Mouse (Mus musculus) stomach, embryonic 16.5 days (tissue): ENCODE measurements around the gene Sh3rf1. TPM values are rescaled to one million over a fixed set of nuclear protein-coding genes. Genes with fewer than 3 reads are reported as not detected.

ENCODE experiments used
- ATAC-seq: fragments of 200-750 bp; cut with Nextera tagmentation; 2 replicates; pipeline ENCODE4 v1.8.0; 2017; ENCODE audit warnings: moderate number of reproducible peaks, moderate TSS enrichment; ENCODE audit not compliant: insufficient read depth, low FRiP score
- H3K27ac ChIP-seq: fragments of 300-500 bp; sonication (generic); 2 replicates; pipeline ENCODE4 v1.5.1; 2014; ENCODE audit warnings: low read length
- H3K27me3 ChIP-seq: fragments of 300-500 bp; sonication (generic); 2 replicates; pipeline ENCODE4 v1.6.1; 2014; ENCODE audit warnings: low read length, control low read depth, mixed read lengths; ENCODE audit not compliant: control insufficient read depth, insufficient read depth
- H3K36me3 ChIP-seq: fragments of 300-500 bp; sonication (generic); 2 replicates; pipeline ENCODE4 v1.6.1; 2014; ENCODE audit warnings: low read length; ENCODE audit not compliant: control insufficient read depth, insufficient read depth
- H3K4me1 ChIP-seq: fragments of 300-500 bp; sonication (generic); 2 replicates; pipeline ENCODE4 v1.6.1; 2014; ENCODE audit warnings: low read length, control low read depth, mixed read lengths; ENCODE audit not compliant: control insufficient read depth, insufficient read depth
- H3K4me2 ChIP-seq: fragments of 300-500 bp; sonication (generic); 2 replicates; pipeline ENCODE4 v1.6.1; 2014; ENCODE audit warnings: low read depth, low read length, mixed read lengths
- H3K4me3 ChIP-seq: fragments of 300-500 bp; sonication (generic); replicated peaks from 2 replicates; pipeline ENCODE4 v1.5.1; 2014; ENCODE audit warnings: mild to moderate bottlenecking, low read length
- H3K9ac ChIP-seq: fragments of 300-500 bp; sonication (generic); 2 replicates; pipeline ENCODE4 v1.6.1; 2014; ENCODE audit warnings: low read length
- H3K9me3 ChIP-seq: fragments of 300-500 bp; sonication (generic); replicated peaks from 2 replicates; pipeline ENCODE4 v1.6.1; 2016; ENCODE audit warnings: low read length, control low read depth; ENCODE audit not compliant: control insufficient read depth
- WGBS: fragments of 180-500 bp; shearing (Covaris S2); extraction: QIAGEN DNeasy Blood & Tissue Kit; methylation state at CpG from one replicate; pipeline ENCODE4 v1.1.7; 2014; 5-methylcytosine and 5-hydroxymethylcytosine counted together
- polyA plus RNA-seq: library from polyadenylated mRNA; unstranded; fragments of >200 nt; fragmentation: Nextera tagmentation; extraction: Ambion mirVana; gene quantifications from 2 replicates; pipeline ENCODE4 v1.2.1, GENCODE M21; 2015

Gene Sh3rf1
- polyA plus RNA-seq, 1 experiment from 2014 or later = 10.2 TPM

GRCm38 (mm10) chr8:61217017-61217416 is 6.7 kb upstream of the Sh3rf1 start:
- no peaks in the 10 kb centered on the region for H3K27me3 ChIP-seq
- H3K4me3 ChIP-seq = no peak overlapping the region
- WGBS = 41% methylated on average over 3 of the region's 3 CpGs
- H3K36me3 ChIP-seq = no peaks in the 10 kb centered on the region
- H3K4me2 ChIP-seq = no peak overlapping the region
- no peak overlapping the region for H3K9ac ChIP-seq
- ATAC-seq = no peak
- H3K4me1 ChIP-seq = peaks cover 8% of the 10 kb centered on the region; the same call in 1 of the 2 replicates
- H3K27ac ChIP-seq = no peak overlapping the region
- no peaks in the 10 kb centered on the region for H3K9me3 ChIP-seq

GRCm38 (mm10) chr8:61217426-61217825 is 6.2 kb upstream of the Sh3rf1 start:
- WGBS = 54% methylated on average over 8 of the region's 8 CpGs
- ATAC-seq = no peak

GRCm38 (mm10) chr8:61218439-61218838 is 5.2 kb upstream of the Sh3rf1 start:
- Histone ChIP-seq H3K9ac (no peak overlapping the region), H3K4me2 (no peak overlapping the region), H3K36me3 (no peaks in the 10 kb centered on the region), H3K27me3 (no peaks in the 10 kb centered on the region), H3K4me3 (no peak overlapping the region), H3K4me1 (peaks cover 12% of the 10 kb centered on the region), H3K9me3 (no peaks in the 10 kb centered on the region), H3K27ac (no peak overlapping the region)
- WGBS = 92% methylated on average over 2 of the region's 2 CpGs
- no peak for ATAC-seq

More at GRCm38 (mm10) chr8:61217426-61217825, 6.2 kb upstream of the Sh3rf1 start:
- H3K27me3 ChIP-seq = no peaks in the 10 kb centered on the region
- no peak overlapping the region for H3K9ac ChIP-seq
- peaks cover 8% of the 10 kb centered on the region; the same call in 1 of the 2 replicates for H3K4me1 ChIP-seq
- H3K4me2 ChIP-seq = no peak overlapping the region
- no peak overlapping the region for H3K4me3 ChIP-seq
- no peaks in the 10 kb centered on the region for H3K36me3 ChIP-seq
- no peak overlapping the region for H3K27ac ChIP-seq
- no peaks in the 10 kb centered on the region for H3K9me3 ChIP-seq

- 19% methylated on average over 5 of the region's 5 CpGs for WGBS
- Histone ChIP-seq H3K27ac (peak overlapping the region; percentile 90), H3K9me3 (no peaks in the 10 kb centered on the region), H3K4me1 (peaks cover 20% of the 10 kb centered on the region), H3K9ac (peak overlapping the region; percentile 88), H3K4me3 (peak overlapping the region; percentile 81), H3K36me3 (no peaks in the 10 kb centered on the region), H3K4me2 (peak overlapping the region; percentile 77), H3K27me3 (no peaks in the 10 kb centered on the region)
- no peak for ATAC-seq
Measured at GRCm38 (mm10) chr8:61223283-61223682, 389 bp upstream of the Sh3rf1 start.

GRCm38 (mm10) chr8:61224380-61225092 is 864 bp downstream of the Sh3rf1 start:
- ATAC-seq = peak; percentile 55
- H3K4me1 ChIP-seq = peaks cover 28% of the 10 kb centered on the region
- WGBS = under 1% methylated on average over 33 of the region's 41 CpGs
- peak overlapping the region; percentile 77 for H3K4me2 ChIP-seq
- peak overlapping the region; percentile 88 for H3K9ac ChIP-seq
- H3K4me3 ChIP-seq = peak overlapping the region; percentile 81
- H3K36me3 ChIP-seq = peaks cover 4% of the 10 kb centered on the region; the same call in 1 of the 2 replicates
- no peaks in the 10 kb centered on the region for H3K27me3 ChIP-seq
- peak overlapping the region; percentile 90 for H3K27ac ChIP-seq
- H3K9me3 ChIP-seq = no peaks in the 10 kb centered on the region

GRCm38 (mm10) chr8:61225581-61226395 is 2.1 kb downstream of the Sh3rf1 start:
- Histone ChIP-seq H3K4me2 (peak overlapping the region; percentile 77), H3K9ac (peak overlapping the region; percentile 88), H3K4me3 (peak overlapping the region; percentile 81), H3K27me3 (no peaks in the 10 kb centered on the region), H3K27ac (peak overlapping the region; percentile 1; the same call in 1 of the 2 replicates), H3K4me1 (peaks cover 28% of the 10 kb centered on the region), H3K9me3 (no peaks in the 10 kb centered on the region), H3K36me3 (peaks cover 4% of the 10 kb centered on the region; the same call in 1 of the 2 replicates)
- ATAC-seq = no peak
- WGBS = 33% methylated on average over 20 of the region's 20 CpGs

- Histone ChIP-seq H3K27ac (no peak overlapping the region), H3K27me3 (no peaks in the 10 kb centered on the region), H3K4me1 (peaks cover 28% of the 10 kb centered on the region), H3K9me3 (no peaks in the 10 kb centered on the region), H3K4me2 (peak overlapping the region; percentile 77), H3K36me3 (peaks cover 4% of the 10 kb centered on the region; the same call in 1 of the 2 replicates), H3K9ac (no peak overlapping the region), H3K4me3 (no peak overlapping the region)
- ATAC-seq = no peak
- WGBS = 80% methylated on average over 5 of the region's 5 CpGs
Measured at GRCm38 (mm10) chr8:61226632-61227031, 3.0 kb downstream of the Sh3rf1 start.

- Histone ChIP-seq H3K4me2 (peak overlapping the region; percentile 16), H3K4me1 (peaks cover 24% of the 10 kb centered on the region), H3K9ac (peak overlapping the region; percentile 46; the same call in 1 of the 2 replicates), H3K9me3 (no peaks in the 10 kb centered on the region), H3K4me3 (peak overlapping the region; percentile 9; the same call in 1 of the 2 replicates), H3K27ac (no peak overlapping the region; the same call in 1 of the 2 replicates), H3K36me3 (peaks cover 4% of the 10 kb centered on the region; the same call in 1 of the 2 replicates), H3K27me3 (no peaks in the 10 kb centered on the region)
- WGBS = 63% methylated on average over 8 of the region's 8 CpGs
- ATAC-seq = no peak
Measured at GRCm38 (mm10) chr8:61228678-61229077, 5.0 kb downstream of the Sh3rf1 start.
